Mouse (Mus musculus) heart, adult 8-10 months (tissue): ENCODE measurements around the gene Cep89. TPM values are rescaled to one million over a fixed set of nuclear protein-coding genes. Genes with fewer than 3 reads are reported as not detected.

Experiments used
- DNase-seq: peaks from one replicate; pipeline ENCODE4 v3.0.0; 2022; ENCODE audit warnings: low spot score
- total RNA-seq, 4 experiments: library from RNA; stranded (reverse); gene quantifications; 2 replicates each; pipeline ENCODE4 v1.2.4; 2022

Gene Cep89
- total RNA-seq, 4 experiments from 2014 or later, result 13.2 to 19.3 (median 15.6) TPM

- DNase-seq, result no peak
Measured at GRCm38 (mm10) chr7:35485126-35485525, 88.3 kb downstream of the Cep89 start.

- no peak for DNase-seq
Measured at GRCm38 (mm10) chr7:35486553-35486952, 89.7 kb downstream of the Cep89 start.

Other genes starting within 250 kb of the Cep89 start
- 1 to 10 TPM in 1 of 4 experiments, under 1 TPM in 3; 0.27 to 1.4 (median 0.66) TPM for gene Slc7a10, start 210.7 kb upstream of the Cep89 start, total RNA-seq
- 10 to 100 TPM in 1 of 4 experiments, 1 to 10 TPM in 3; 7.3 to 10.4 (median 9.1) TPM for gene Lrp3, start 181.5 kb upstream of the Cep89 start, total RNA-seq
- gene Gpatch1, start 78.6 kb upstream of the Cep89 start, total RNA-seq, result 10 to 100 TPM; 10.6 to 12.8 (median 12.2) TPM
- gene Rhpn2, start 62.9 kb upstream of the Cep89 start, total RNA-seq, result 1 to 10 TPM; 4.3 to 4.8 (median 4.6) TPM
- gene Faap24, start 199 bp upstream of the Cep89 start, total RNA-seq, result 1 to 10 TPM; 1.3 to 2.0 (median 1.7) TPM
- not detected for gene Slc7a9, start 51.8 kb downstream of the Cep89 start, total RNA-seq
- under 1 TPM in 2 of 4 experiments, not detected in 2; 0.08 to 0.16 TPM for gene Tdrd12, start 140.7 kb downstream of the Cep89 start, total RNA-seq
- 10 to 100 TPM; 58.4 to 73.7 (median 68.2) TPM for gene Nudt19, start 159.3 kb downstream of the Cep89 start, total RNA-seq
- gene Rgs9bp, start 188.5 kb downstream of the Cep89 start, total RNA-seq, result not detected
- 10 to 100 TPM in 3 of 4 experiments, 1 to 10 TPM in 1; 8.6 to 12.0 (median 10.8) TPM for gene Ankrd27, start 189.2 kb downstream of the Cep89 start, total RNA-seq